Mouse (Mus musculus) intestine, embryonic 14.5 days (tissue): ENCODE data around the gene Hyal3. TPM values are rescaled to one million over a fixed set of nuclear protein-coding genes. Genes with fewer than 3 reads are reported as not detected.

Experiments
- ATAC-seq: fragments of 200-750 bp; cut with Nextera tagmentation; replicated peaks from 2 replicates; pipeline ENCODE4 v1.8.0; 2017; ENCODE audit warnings: low read depth, moderate number of reproducible peaks, moderate TSS enrichment, moderate library complexity; ENCODE audit not compliant: low FRiP score, low TSS enrichment
- DNase-seq: peaks from one replicate; pipeline ENCODE4 v3.0.0-alpha.2; 2018; ENCODE audit warnings: low spot score
- H3K27ac ChIP-seq: fragments of 300-500 bp; sonication (generic); 2 replicates; pipeline ENCODE4 v1.5.1; 2014; ENCODE audit warnings: low read depth, mild to moderate bottlenecking, control low read depth
- H3K27me3 ChIP-seq: fragments of 300-500 bp; sonication (generic); replicated peaks from 2 replicates; pipeline ENCODE4 v1.6.1; 2014; ENCODE audit warnings: low read length, control low read depth; ENCODE audit not compliant: control insufficient read depth, insufficient read depth
- H3K36me3 ChIP-seq: fragments of 300-500 bp; sonication (generic); 2 replicates; pipeline ENCODE4 v1.6.1; 2014; ENCODE audit warnings: low read length, control low read depth; ENCODE audit not compliant: control insufficient read depth, insufficient read depth
- H3K4me1 ChIP-seq: fragments of 300-500 bp; sonication (generic); replicated peaks from 2 replicates; pipeline ENCODE4 v1.6.1; 2014; ENCODE audit warnings: low read length, control low read depth, mixed read lengths; ENCODE audit not compliant: control insufficient read depth, insufficient read depth
- H3K4me2 ChIP-seq: fragments of 300-500 bp; sonication (generic); 2 replicates; pipeline ENCODE4 v1.6.1; 2014; ENCODE audit warnings: low read length
- H3K4me3 ChIP-seq: fragments of 300-500 bp; sonication (generic); 2 replicates; pipeline ENCODE4 v1.5.1; 2014; ENCODE audit warnings: low read depth, low read length, control low read depth, mixed read lengths
- H3K9ac ChIP-seq: fragments of 300-500 bp; sonication (generic); 2 replicates; pipeline ENCODE4 v1.6.1; 2014; ENCODE audit warnings: mild to moderate bottlenecking, low read length
- H3K9me3 ChIP-seq: fragments of 300-500 bp; sonication (generic); 2 replicates; pipeline ENCODE4 v1.6.1; 2016; ENCODE audit warnings: low read length, control low read depth; ENCODE audit not compliant: control insufficient read depth
- WGBS: fragments of 180-500 bp; shearing (Covaris S2); extraction: QIAGEN DNeasy Blood & Tissue Kit; methylation state at CpG from one replicate; pipeline ENCODE4 v1.1.7; 2014; 5-methylcytosine and 5-hydroxymethylcytosine counted together
- polyA plus RNA-seq: library from polyadenylated mRNA; unstranded; fragments of >200 nt; fragmentation: Nextera tagmentation; extraction: Ambion mirVana; gene quantifications from 2 replicates; pipeline ENCODE4 v1.2.1, GENCODE M21; 2014

Hyal3 gene
- polyA plus RNA-seq, 1 experiment from 2014 or later: 0.87 TPM

DNA sequence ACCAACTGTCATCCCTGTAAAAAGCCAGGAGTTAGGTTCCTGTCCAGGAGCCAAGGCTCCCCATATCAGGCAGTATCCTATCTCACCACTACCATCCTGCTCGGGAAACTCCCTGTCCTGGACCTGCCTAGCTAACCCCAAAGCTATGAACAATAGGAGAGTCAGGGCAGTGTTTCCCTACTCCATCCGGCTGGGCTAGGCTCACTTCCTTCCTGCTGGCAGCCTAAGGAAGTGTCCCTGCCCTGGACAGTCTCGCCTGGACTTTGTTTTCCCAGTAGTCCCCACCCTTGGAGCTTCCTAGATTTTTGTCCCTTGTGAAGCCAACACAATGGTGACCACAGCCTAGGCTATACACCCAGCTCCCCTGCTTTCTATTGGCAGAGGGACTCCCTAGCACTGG is 13.8 kb upstream of the Hyal3 start:
- ATAC-seq (no peak), DNase-seq (no peak)
- H3K4me1 ChIP-seq: peaks cover 39% of the 10 kb centered on the region
- peaks cover 29% of the 10 kb centered on the region for H3K36me3 ChIP-seq
- no peak overlapping the region for H3K9ac ChIP-seq
- H3K27me3 ChIP-seq: no peaks in the 10 kb centered on the region
- H3K4me2 ChIP-seq: no peak overlapping the region
- peak overlapping the region; percentile 80; the same call in 1 of the 2 replicates for H3K27ac ChIP-seq
- H3K9me3 ChIP-seq: no peaks in the 10 kb centered on the region
- no peak overlapping the region for H3K4me3 ChIP-seq
- WGBS: 64% methylated on average over 3 of the region's 3 CpGs

DNA sequence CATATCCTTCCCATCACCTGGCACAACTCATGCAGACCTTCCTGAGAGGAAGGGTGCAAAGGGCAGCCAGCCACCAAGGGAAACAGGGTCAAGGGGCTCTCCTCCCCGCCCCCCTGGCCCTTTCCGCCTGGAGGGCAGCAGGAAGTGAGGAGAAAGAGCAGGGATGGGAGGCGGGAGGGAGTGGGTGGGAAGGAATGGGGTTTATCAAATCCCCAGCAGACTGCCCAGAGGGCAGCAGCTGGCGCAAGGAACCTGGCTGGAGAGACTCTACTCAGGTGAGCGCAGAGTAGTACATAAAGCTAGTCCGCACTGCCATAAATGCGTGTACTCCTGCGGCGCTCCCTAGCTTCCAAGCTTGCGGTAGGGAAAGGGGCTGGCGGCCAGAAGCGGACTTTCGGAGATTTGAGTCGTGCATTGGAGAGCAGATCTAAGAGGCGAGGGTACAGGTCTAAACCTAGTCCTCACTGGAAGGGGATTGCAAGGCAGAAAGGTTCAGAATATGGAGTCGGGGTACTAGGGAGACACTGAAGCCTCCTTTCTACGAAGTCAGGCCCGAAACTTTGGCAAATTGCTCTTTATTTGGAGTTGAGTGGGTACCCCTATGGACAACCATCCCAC is 12.8 kb upstream of the Hyal3 start, which contains the start of gene Hyal2:
Gene Hyal2 (plus strand): TSS at position 244 of the 618 bp plus-strand sequence.
- no peaks in the 10 kb centered on the region for H3K9me3 ChIP-seq
- peak within 1 kb of the TSS; percentile 71 for H3K9ac ChIP-seq
- H3K36me3 ChIP-seq: peaks cover 32% of the 10 kb centered on the region
- no peak for ATAC-seq
- H3K4me3 ChIP-seq: peak within 1 kb of the TSS; percentile 70
- peaks cover 35% of the 10 kb centered on the region for H3K4me1 ChIP-seq
- peak within 1 kb of the TSS; percentile 80 for H3K27ac ChIP-seq
- DNase-seq: peak; percentile 63
- 10% methylated on average over 18 of the region's 18 CpGs for WGBS
- H3K4me2 ChIP-seq: peak within 1 kb of the TSS; percentile 95
- no peaks in the 10 kb centered on the region for H3K27me3 ChIP-seq

DNA sequence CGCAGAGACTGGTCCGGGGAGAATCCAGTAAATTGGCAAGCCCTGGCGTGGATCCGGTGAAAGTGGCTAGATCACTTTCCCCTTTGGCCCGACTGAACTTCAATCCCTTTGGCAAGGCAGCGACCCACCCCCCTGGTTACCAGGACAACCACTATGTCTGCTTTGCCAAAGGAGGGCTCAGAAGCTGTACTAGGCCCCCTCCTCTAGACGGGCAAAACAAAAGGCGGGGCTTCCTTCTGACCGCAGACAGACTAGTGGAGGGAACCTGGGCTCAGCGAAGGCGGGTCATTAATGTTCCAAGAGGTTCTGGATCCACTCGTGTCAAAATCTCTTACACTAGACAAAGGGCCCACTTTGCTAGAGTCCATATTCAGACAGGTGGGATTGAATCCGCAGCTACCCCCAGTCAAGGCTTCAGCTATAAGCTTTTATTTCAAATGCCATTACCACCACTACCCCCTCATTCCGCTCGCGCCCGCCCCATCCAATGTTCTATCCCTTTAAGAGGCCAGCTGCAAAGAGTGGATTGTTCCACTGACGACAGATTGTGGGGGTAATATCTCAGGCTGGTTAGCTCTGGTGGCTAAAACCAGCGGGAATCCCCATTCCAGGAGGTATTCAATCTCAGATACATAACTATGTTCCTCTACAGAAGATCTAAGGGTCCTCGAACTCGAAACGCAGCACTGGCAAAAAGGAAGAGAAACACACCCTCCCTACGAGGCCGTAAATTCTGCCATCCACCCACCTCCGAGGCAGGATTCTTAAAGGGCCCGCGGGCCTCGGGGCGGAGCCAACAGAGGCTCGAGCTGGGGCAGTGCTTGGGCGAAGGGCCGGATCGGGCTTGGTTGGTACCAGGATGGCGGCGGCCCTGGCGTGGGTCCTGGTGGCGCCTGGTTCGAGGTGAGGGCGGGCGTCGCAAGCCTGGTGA is 12.0 kb upstream of the Hyal3 start:
- Histone ChIP-seq H3K9ac (peak overlapping the region; percentile 71), H3K36me3 (peaks cover 40% of the 10 kb centered on the region), H3K4me2 (peak overlapping the region; percentile 95), H3K4me1 (peaks cover 35% of the 10 kb centered on the region), H3K27ac (peak overlapping the region; percentile 80), H3K9me3 (no peaks in the 10 kb centered on the region), H3K4me3 (peak overlapping the region; percentile 70), H3K27me3 (no peaks in the 10 kb centered on the region)
- peak; percentile 81 for ATAC-seq
- DNase-seq: peak; percentile 94
- WGBS: under 1% methylated on average over 41 of the region's 41 CpGs

DNA sequence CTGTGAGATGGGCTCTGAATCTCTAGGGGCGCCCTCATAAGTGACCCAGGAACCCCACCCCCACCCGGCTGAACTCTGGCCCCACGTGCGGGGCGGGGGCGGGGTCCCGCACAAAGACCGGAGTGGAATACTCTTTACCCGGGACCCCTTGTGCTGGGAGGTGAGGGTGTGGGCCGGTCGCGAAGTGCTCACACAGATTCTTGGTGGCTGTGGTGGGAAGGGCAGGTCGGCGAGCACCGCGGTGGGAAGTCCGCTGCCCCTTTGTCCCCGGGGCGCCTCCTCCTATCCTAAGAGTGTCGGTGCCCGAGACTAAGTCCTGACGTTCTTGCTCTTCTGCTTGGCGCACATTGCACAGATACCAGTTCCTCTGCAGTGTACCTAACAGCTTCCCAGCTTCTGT is 11.3 kb upstream of the Hyal3 start:
- DNase-seq (no peak), ATAC-seq (peak; percentile 29)
- H3K4me1 ChIP-seq: peaks cover 29% of the 10 kb centered on the region
- H3K4me3 ChIP-seq: peak overlapping the region; percentile 70
- no peaks in the 10 kb centered on the region for H3K27me3 ChIP-seq
- peak overlapping the region; percentile 71 for H3K9ac ChIP-seq
- peak overlapping the region; percentile 95 for H3K4me2 ChIP-seq
- peak overlapping the region; percentile 80 for H3K27ac ChIP-seq
- 0% methylated on average over 23 of the region's 23 CpGs for WGBS
- H3K9me3 ChIP-seq: no peaks in the 10 kb centered on the region
- peaks cover 42% of the 10 kb centered on the region for H3K36me3 ChIP-seq

DNA sequence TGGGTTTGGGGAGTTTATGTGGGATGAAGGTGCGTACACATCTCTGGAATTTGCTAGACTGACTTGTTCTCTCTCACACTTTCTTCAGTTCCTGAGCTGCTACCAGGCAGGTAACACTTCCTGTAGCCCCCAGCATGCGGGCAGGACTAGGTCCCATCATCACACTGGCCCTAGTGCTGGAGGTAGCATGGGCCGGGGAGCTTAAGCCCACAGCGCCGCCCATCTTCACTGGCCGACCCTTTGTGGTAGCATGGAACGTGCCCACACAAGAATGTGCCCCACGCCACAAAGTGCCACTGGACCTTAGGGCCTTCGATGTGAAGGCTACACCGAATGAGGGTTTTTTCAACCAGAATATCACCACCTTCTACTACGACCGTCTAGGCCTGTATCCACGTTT is 10.6 kb upstream of the Hyal3 start:
- Histone ChIP-seq H3K36me3 (peaks cover 39% of the 10 kb centered on the region), H3K27me3 (no peaks in the 10 kb centered on the region), H3K9ac (peak overlapping the region; percentile 71), H3K4me1 (peaks cover 29% of the 10 kb centered on the region), H3K4me2 (peak overlapping the region; percentile 95), H3K4me3 (peak overlapping the region; percentile 70), H3K9me3 (no peaks in the 10 kb centered on the region), H3K27ac (peak overlapping the region; percentile 80; the same call in 1 of the 2 replicates)
- ATAC-seq: no peak
- WGBS: 42% methylated on average over 13 of the region's 13 CpGs
- no peak for DNase-seq

DNA sequence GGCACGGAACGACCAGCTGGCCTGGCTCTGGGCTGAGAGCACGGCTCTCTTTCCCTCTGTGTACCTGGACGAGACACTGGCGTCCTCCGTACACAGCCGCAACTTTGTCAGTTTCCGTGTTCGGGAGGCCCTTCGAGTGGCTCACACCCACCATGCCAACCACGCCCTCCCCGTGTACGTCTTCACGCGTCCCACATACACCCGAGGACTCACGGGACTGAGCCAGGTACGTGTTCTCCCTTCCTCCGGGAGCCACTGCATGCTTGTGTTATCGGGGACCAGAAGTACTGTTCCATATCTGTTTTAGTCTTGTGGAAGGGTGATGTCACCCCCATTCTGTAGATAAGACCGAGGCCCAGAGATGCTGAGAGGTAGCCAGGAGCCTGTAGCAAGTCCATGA is 9.8 kb upstream of the Hyal3 start:
- peak overlapping the region; percentile 95 for H3K4me2 ChIP-seq
- H3K9me3 ChIP-seq: no peaks in the 10 kb centered on the region
- no peak overlapping the region for H3K27ac ChIP-seq
- H3K4me1 ChIP-seq: peaks cover 29% of the 10 kb centered on the region
- H3K27me3 ChIP-seq: no peaks in the 10 kb centered on the region
- no peak overlapping the region; the same call in 1 of the 2 replicates for H3K9ac ChIP-seq
- DNase-seq: no peak
- peak overlapping the region; percentile 70; the same call in 1 of the 2 replicates for H3K4me3 ChIP-seq
- WGBS: 84% methylated on average over 21 of the region's 21 CpGs
- no peak for ATAC-seq
- H3K36me3 ChIP-seq: peaks cover 39% of the 10 kb centered on the region

DNA sequence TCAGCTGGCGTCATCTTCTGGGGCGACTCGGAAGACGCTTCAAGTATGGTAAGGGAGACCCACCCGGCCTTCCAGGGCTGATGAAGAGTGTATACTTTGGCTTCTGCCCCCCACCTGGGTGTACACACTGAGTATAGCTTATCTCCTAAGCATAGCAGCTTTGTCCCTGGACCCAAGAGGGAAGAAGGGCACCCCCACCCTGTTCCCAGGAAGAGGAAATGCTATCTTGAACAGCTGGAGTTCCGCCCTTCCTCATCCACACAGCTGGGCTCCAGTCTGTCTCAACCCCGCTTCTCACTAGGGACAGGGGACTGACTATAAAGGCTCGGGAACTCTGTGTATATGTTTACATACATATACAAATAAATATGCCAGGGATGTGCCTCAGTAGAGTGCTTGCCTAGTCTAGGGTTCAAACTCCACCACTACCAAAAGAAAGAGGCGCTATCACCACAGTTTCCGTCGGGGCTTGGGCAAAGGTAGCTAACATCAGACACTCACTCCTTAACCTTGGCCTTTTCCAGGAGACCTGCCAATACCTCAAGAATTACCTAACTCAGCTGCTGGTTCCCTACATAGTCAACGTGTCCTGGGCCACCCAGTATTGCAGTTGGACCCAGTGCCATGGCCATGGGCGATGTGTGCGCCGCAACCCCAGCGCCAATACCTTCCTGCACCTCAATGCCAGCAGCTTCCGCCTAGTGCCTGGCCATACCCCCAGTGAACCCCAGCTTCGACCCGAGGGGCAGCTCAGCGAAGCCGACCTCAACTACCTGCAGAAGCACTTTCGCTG is 8.9 kb upstream of the Hyal3 start:
- 90% methylated on average over 22 of the region's 22 CpGs for WGBS
- Histone ChIP-seq H3K4me1 (peaks cover 29% of the 10 kb centered on the region), H3K27me3 (no peaks in the 10 kb centered on the region), H3K27ac (no peak overlapping the region), H3K9ac (no peak overlapping the region), H3K36me3 (peaks cover 39% of the 10 kb centered on the region), H3K9me3 (no peaks in the 10 kb centered on the region), H3K4me2 (no peak overlapping the region), H3K4me3 (no peak overlapping the region)
- DNase-seq (no peak), ATAC-seq (no peak)

DNA sequence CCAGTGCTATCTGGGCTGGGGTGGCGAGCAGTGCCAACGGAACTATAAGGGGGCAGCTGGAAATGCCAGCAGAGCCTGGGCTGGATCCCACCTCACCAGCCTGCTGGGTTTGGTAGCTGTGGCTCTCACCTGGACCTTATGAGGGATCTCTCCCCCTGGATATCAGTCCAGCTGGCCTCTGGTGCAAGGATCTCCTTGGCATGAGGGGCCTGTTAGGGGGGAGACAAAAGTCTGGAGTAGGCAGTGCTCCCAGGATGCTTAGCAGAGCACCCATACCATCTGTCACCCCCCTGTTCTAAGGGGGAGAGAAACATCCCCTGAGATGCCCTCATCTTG is 8.3 kb upstream of the Hyal3 start:
- Histone ChIP-seq H3K36me3 (peaks cover 39% of the 10 kb centered on the region), H3K9me3 (no peaks in the 10 kb centered on the region), H3K27ac (no peak overlapping the region), H3K4me2 (no peak overlapping the region), H3K4me1 (peaks cover 32% of the 10 kb centered on the region), H3K4me3 (no peak overlapping the region), H3K9ac (no peak overlapping the region), H3K27me3 (no peaks in the 10 kb centered on the region)
- no peak for ATAC-seq
- DNase-seq: no peak
- 100% methylated on average over 2 of the region's 2 CpGs for WGBS
